Mouse (Mus musculus): ENCODE data around the gene Lamc1. TPM values are rescaled to one million over a fixed set of nuclear protein-coding genes. Genes with fewer than 3 reads are reported as not detected.
A peak's percentile ranks its signal among the peaks of the same experiment; 100 is the strongest.

Gene Lamc1
- polyA plus RNA-seq, 1 experiment from 2014 or later, result 106 TPM

DNA sequence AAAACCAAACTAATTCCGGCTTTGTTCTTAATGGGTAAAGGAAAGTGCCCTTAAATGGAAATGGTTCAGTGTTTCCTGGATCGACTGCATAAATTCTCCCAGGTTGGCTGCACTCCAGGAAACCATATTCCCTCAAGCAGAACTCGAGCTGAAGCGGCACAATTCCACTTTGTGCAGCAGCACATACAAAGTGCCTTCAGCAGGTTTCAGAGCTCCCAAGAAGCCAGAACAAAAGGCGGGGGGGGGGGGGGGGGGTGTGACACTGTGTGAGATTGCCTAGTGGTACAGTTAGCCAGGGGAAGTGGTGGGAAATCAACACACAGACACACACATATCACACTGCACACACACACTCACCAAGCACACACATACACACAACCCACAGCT lies 140.7 kb downstream of the Lamc1 start:
- no peaks in the 10 kb centered on the region for H3K9me3 ChIP-seq (ENCODE audit: low read length)
- DNase-seq (ENCODE audit: low spot score) (peak; percentile 86), ATAC-seq (peak; percentile 59)
- no peaks in the 10 kb centered on the region for H3K27me3 ChIP-seq (replicated peaks; ENCODE audit: insufficient read depth, low read length)
- no peak for TF ChIP-seq EP300 (IDR thresholded peaks at IDR 0.05)
- TF ChIP-seq CTCF (IDR thresholded peaks at IDR 0.05), result no peak
- H3K4me3 ChIP-seq (ENCODE audit: low read depth, low read length), result no peak overlapping the region
- 0 out of 2 replicates have a peak overlapping the region, but pooled peaks have one; percentile 32 for H3K27ac ChIP-seq (ENCODE audit: low read length)
- peak overlapping the region; percentile 28 for H3K4me2 ChIP-seq (replicated peaks; ENCODE audit: low read depth, low read length)
- no peaks in the 10 kb centered on the region for H3K4me1 ChIP-seq (ENCODE audit: insufficient read depth, low read depth, low read length)
- no peaks in the 10 kb centered on the region for H3K36me3 ChIP-seq (ENCODE audit: insufficient read depth, low read length)
- no peak overlapping the region for H3K9ac ChIP-seq (replicated peaks; ENCODE audit: low read depth)
- WGBS, result 13% methylated on average over 5 of the region's 5 CpGs

DNA sequence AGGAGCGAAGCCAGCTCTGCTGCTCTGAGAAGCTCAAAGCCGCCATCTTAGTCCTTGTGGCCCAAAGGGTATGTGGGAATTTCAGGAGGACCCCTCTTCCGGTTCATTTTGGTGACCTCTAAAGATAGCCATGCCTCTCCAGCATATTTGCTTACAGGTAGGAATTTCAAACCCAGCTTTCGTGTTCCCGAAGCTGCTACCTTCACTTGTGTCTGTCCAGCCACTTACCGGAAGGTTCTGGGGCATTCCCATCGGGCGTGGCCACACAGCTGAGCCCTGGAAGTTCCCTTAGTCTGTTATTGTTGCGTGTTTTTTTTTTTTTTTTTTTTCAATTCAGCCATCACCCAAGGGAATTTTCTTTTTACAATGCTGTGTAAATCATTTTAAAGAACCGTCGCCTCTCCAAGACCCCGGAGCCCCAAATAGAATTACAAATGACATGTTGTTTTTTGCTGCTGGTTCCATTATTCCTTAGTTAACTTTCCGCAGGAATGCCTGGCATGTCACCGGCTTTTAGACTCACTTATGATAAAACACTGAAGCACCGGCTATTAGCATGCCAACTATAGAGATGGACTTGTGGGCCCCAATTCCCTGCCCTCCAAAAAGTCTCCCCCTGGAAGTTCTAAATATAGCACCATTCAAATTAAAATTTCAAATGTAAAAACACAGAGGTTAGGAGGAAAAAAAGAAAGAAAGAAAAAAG lies 141.2 kb downstream of the Lamc1 start:
- H3K4me2 ChIP-seq (replicated peaks; ENCODE audit: low read depth, low read length), result peak overlapping the region; percentile 28
- peak; percentile 57; the same call in 1 of the 2 replicates for ATAC-seq
- 45% methylated on average over 15 of the region's 15 CpGs for WGBS

DNA sequence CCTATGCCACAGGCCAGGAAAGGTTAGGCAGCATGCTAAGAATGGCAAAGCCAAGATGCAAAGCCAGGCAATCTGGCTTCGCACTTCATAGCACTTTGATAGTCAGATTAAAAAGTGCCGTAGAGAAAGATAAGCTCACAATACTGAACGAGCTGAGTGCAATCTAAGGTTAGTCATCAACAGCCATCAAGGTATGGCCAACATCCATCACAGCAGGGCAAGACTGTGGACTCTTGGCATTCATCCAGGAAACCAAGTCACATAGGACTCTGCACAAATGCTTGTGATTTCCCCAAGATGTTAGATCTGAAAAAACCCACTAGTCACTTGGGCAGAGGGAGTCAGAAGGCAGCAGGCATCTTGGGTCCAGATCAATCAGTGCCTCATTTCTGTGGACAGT lies 144.5 kb downstream of the Lamc1 start:
- no peak overlapping the region for H3K4me2 ChIP-seq (replicated peaks; ENCODE audit: low read depth, low read length)
- H3K27me3 ChIP-seq (replicated peaks; ENCODE audit: insufficient read depth, low read length), result 0 out of 2 replicates have a peak, but pooled peaks cover 5% of the 10 kb centered on the region
- WGBS, result 41% methylated on average over 3 of the region's 3 CpGs
- no peak overlapping the region for H3K9ac ChIP-seq (replicated peaks; ENCODE audit: low read depth)
- TF ChIP-seq EP300 (IDR thresholded peaks at IDR 0.05) (no peak), CTCF (IDR thresholded peaks at IDR 0.05) (no peak)
- ATAC-seq (no peak), DNase-seq (ENCODE audit: low spot score) (no peak)
- H3K9me3 ChIP-seq (ENCODE audit: low read length), result no peaks in the 10 kb centered on the region
- H3K4me3 ChIP-seq (ENCODE audit: low read depth, low read length), result no peak overlapping the region
- H3K27ac ChIP-seq (ENCODE audit: low read length), result no peak overlapping the region
- 0 out of 2 replicates have a peak, but pooled peaks cover 7% of the 10 kb centered on the region for H3K4me1 ChIP-seq (ENCODE audit: insufficient read depth, low read depth, low read length)
- H3K36me3 ChIP-seq (ENCODE audit: insufficient read depth, low read length), result no peaks in the 10 kb centered on the region

More for the DNA sequence above, 141.2 kb downstream of the Lamc1 start:
- H3K36me3 ChIP-seq (ENCODE audit: insufficient read depth, low read length), result no peaks in the 10 kb centered on the region
- H3K9ac ChIP-seq (replicated peaks; ENCODE audit: low read depth), result no peak overlapping the region
- TF ChIP-seq EP300 (IDR thresholded peaks at IDR 0.05) (peak; percentile 33), CTCF (IDR thresholded peaks at IDR 0.05) (no peak)
- no peaks in the 10 kb centered on the region for H3K4me1 ChIP-seq (ENCODE audit: insufficient read depth, low read depth, low read length)
- peak overlapping the region; percentile 32; the same call in 1 of the 2 replicates for H3K27ac ChIP-seq (ENCODE audit: low read length)
- H3K4me3 ChIP-seq (ENCODE audit: low read depth, low read length), result no peak overlapping the region
- H3K9me3 ChIP-seq (ENCODE audit: low read length), result no peaks in the 10 kb centered on the region
- peak; percentile 50 for DNase-seq (ENCODE audit: low spot score)
- H3K27me3 ChIP-seq (replicated peaks; ENCODE audit: insufficient read depth, low read length), result no peaks in the 10 kb centered on the region

DNA sequence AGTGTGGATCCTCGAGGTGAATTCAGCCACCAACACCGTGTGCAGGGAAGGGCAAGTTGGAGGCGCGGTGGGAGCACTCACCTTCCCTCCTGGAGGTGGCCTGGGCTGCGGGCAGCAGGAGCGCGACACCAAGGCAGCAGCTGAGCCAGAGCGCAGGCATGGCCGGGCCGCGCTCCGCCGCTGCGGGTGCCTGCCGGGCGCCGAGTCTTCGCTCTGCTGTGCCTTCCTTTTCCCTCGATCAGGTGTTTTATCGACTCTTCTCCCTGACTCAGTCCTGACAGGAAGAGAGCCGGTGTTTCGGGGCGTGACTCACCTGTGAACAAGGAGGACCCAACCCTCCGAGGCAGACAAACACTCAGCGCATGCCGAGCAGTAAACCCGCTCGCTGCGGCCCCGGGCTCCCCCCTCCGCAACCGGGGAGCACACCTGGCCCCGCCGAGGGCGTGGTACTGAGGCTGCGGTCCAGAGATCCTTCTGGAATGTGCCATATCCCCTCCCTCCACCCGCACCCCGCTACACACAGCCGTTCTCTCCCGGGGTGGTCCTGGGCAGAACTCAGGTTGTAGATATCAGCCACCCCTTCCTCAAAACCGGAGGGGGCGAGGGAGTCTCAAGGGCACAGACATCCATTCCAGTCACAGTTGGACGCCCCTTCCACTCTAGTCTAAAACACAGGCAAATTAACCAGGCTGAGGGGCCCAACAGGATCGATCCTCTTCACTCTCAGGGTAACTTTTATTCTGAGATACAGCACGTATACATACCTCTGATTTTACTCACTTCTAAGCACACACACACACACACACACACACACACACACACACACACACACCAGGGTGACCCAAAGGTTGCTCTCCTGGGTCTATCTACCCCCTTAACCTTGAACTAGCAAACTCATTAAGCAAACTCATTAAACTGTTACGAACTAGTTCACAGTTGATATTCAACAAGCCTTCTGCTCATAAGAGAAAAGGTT lies 146.5 kb downstream of the Lamc1 start, which contains the start of gene Lamc2:
Gene Lamc2 (minus strand): TSS at position 620 of the 976 bp plus-strand sequence.
- 6% methylated on average over 40 of the region's 46 CpGs for WGBS
- ATAC-seq, result peak; percentile 95

DNA sequence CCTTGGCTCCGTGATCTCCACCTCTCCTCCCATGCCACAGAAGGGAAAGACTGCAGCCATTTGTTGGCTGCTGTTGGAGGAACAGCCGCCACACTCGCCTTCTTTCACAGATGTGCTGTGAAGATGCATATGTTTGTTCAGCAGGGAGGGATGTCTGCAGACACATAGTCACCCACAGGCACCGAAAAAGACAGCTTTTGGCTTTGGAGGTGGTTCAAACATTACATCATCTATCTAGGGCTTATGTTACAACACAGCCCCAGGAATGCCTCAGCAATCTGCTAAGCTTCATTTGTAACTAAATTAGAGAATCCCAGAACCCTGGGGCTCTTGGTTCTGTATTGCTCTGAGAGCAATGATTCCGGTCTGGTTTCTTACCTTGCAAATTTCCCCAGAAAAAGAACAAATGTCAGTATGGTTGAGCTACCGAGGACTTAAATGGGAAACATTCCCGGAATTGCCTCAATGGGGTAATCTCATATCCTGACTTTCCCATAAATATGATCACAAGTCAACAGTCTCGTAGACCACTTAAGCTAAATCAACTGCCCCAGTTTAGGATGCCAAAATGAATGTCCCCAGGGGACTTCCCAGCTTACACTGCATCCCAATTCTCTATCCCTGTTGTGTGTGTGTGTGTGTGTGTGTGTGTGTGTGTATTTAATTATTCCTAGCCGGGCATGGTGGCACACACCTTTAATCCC lies 151.8 kb downstream of the Lamc1 start:
- no peak overlapping the region for H3K9ac ChIP-seq (replicated peaks; ENCODE audit: low read depth)
- DNase-seq (ENCODE audit: low spot score) (peak; percentile 89), ATAC-seq (peak; percentile 81)
- no peaks in the 10 kb centered on the region for H3K27me3 ChIP-seq (replicated peaks; ENCODE audit: insufficient read depth, low read length)
- no peak overlapping the region for H3K27ac ChIP-seq (ENCODE audit: low read length)
- no peak for TF ChIP-seq CTCF (IDR thresholded peaks at IDR 0.05)
- peak; percentile 22; the same call in 1 of the 2 replicates for TF ChIP-seq EP300 (IDR thresholded peaks at IDR 0.05)
- WGBS, result 52% methylated on average over 9 of the region's 9 CpGs
- H3K4me3 ChIP-seq (ENCODE audit: low read depth, low read length), result no peak overlapping the region
- 0 out of 2 replicates have a peak, but pooled peaks cover 1% of the 10 kb centered on the region for H3K4me1 ChIP-seq (ENCODE audit: insufficient read depth, low read depth, low read length)
- no peak overlapping the region for H3K4me2 ChIP-seq (replicated peaks; ENCODE audit: low read depth, low read length)
- H3K36me3 ChIP-seq (ENCODE audit: insufficient read depth, low read length), result no peaks in the 10 kb centered on the region
- H3K9me3 ChIP-seq (ENCODE audit: low read length), result no peaks in the 10 kb centered on the region

More for the DNA sequence above, 146.5 kb downstream of the Lamc1 start, which contains the start of gene Lamc2:
- H3K4me3 ChIP-seq (ENCODE audit: low read depth, low read length), result peak within 1 kb of the TSS; percentile 44
- H3K4me2 ChIP-seq (replicated peaks; ENCODE audit: low read depth, low read length), result peak within 1 kb of the TSS; percentile 68
- no peaks in the 10 kb centered on the region for H3K36me3 ChIP-seq (ENCODE audit: insufficient read depth, low read length)
- H3K4me1 ChIP-seq (ENCODE audit: insufficient read depth, low read depth, low read length), result 0 out of 2 replicates have a peak, but pooled peaks cover 7% of the 10 kb centered on the region
- DNase-seq (ENCODE audit: low spot score), result peak; percentile 89
- TF ChIP-seq EP300 (IDR thresholded peaks at IDR 0.05) (no peak), CTCF (IDR thresholded peaks at IDR 0.05) (no peak)
- peak within 1 kb of the TSS; percentile 59 for H3K9ac ChIP-seq (replicated peaks; ENCODE audit: low read depth)
- no peaks in the 10 kb centered on the region for H3K9me3 ChIP-seq (ENCODE audit: low read length)
- 0 out of 2 replicates have a peak, but pooled peaks cover 5% of the 10 kb centered on the region for H3K27me3 ChIP-seq (replicated peaks; ENCODE audit: insufficient read depth, low read length)
- H3K27ac ChIP-seq (ENCODE audit: low read length), result peak within 1 kb of the TSS; percentile 88
